Mouse (Mus musculus) cerebellum, adult 2 months (tissue): ENCODE measurements around the gene Rab14. TPM values are rescaled to one million over a fixed set of nuclear protein-coding genes. Genes with fewer than 3 reads are reported as not detected.
A peak's percentile ranks its signal among the peaks of the same experiment; 100 is the strongest.

Source experiments
- DNase-seq, 2 experiments: peaks; one replicate each; pipeline ENCODE4 v3.0.0; 2021
- H3K27ac ChIP-seq: fragments of 200-500 bp; 2 replicates; pipeline ENCODE4 v1.5.1; 2012; ENCODE audit warnings: low read length, control low read depth, inconsistent platforms; ENCODE audit not compliant: insufficient read depth
- H3K27me3 ChIP-seq: fragments of 200-500 bp; 2 replicates; pipeline ENCODE4 v1.6.1; 2012; ENCODE audit warnings: inconsistent platforms, mild to moderate bottlenecking, low read length, moderate library complexity; ENCODE audit not compliant: control insufficient read depth, insufficient read depth
- H3K4me1 ChIP-seq: fragments of 200-500 bp; 2 replicates; pipeline ENCODE4 v1.6.1; 2011; ENCODE audit warnings: low read length; ENCODE audit not compliant: control insufficient read depth, insufficient read depth
- H3K4me3 ChIP-seq: fragments of 200-500 bp; replicated peaks from 2 replicates; pipeline ENCODE3; 2011; ENCODE audit warnings: mild to moderate bottlenecking, low read depth, low read length, control low read depth; ENCODE audit not compliant: insufficient read depth
- CTCF ChIP-seq: fragments of 200-500 bp; IDR thresholded peaks from 2 replicates; pipeline ENCODE4 v1.5.1; 2011; ENCODE audit warnings: low read depth, mild to moderate bottlenecking, control low read depth, low read length, moderate library complexity, borderline replicate concordance; ENCODE audit not compliant: insufficient read depth
- POLR2A ChIP-seq: fragments of 200-500 bp; IDR thresholded peaks from 2 replicates; pipeline ENCODE4 v1.6.1; 2011; ENCODE audit warnings: low read length, control low read depth, borderline replicate concordance; ENCODE audit not compliant: insufficient read depth
- WGBS: fragments of 180-500 bp; shearing (Covaris S2); methylation state at CpG from one replicate; pipeline ENCODE4 v1.1.7; 2018; 5-methylcytosine and 5-hydroxymethylcytosine counted together
- polyA plus RNA-seq: library from polyadenylated mRNA; depleted of rRNA; stranded (reverse); fragments of >200 nt; gene quantifications from 2 replicates; pipeline ENCODE4 v1.2.3, GENCODE M21; 2012

The Rab14 gene
- polyA plus RNA-seq, 1 experiment, result 165 TPM

GRCm38 (mm10) chr2:35158358-35158757 lies 42.6 kb downstream of the Rab14 start:
- H3K4me1 ChIP-seq, result no peaks in the 10 kb centered on the region
- WGBS, result 88% methylated on average over 3 of the region's 3 CpGs
- H3K27me3 ChIP-seq, result no peaks in the 10 kb centered on the region
- no peak for DNase-seq
- no peak overlapping the region for H3K27ac ChIP-seq
- no peak overlapping the region for H3K4me3 ChIP-seq
- no peak for TF ChIP-seq CTCF
- TF ChIP-seq POLR2A, result no peak

- Histone ChIP-seq H3K4me1 (no peaks in the 10 kb centered on the region), H3K27me3 (no peaks in the 10 kb centered on the region), H3K4me3 (no peak overlapping the region), H3K27ac (no peak overlapping the region)
- 96% methylated on average over 7 of the region's 7 CpGs for WGBS
- DNase-seq, result no peak
- TF ChIP-seq POLR2A (no peak), CTCF (no peak)
Measured at GRCm38 (mm10) chr2:35157836-35158235, 43.1 kb downstream of the Rab14 start.

DNA sequence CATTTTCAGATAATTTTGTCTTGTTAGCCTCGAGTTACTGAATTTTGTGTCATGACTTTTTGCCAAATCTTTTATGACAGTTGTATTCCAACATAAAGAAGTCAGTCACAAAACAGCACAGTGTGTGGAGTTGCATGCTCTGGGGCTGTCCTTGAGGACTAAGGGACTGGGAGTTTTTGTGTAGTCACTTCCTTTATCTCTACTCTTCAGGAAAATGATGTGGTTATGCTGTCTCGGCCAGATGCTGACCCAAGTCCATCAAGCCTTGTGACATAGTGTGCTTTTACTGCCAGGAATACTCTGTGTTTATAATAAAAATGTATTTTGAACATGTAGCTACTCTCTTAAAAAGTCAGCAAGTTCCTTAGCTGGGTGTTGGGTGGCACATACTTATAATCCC lies 43.9 kb downstream of the Rab14 start:
- 81% methylated on average over 2 of the region's 2 CpGs for WGBS
- Histone ChIP-seq H3K27me3 (no peaks in the 10 kb centered on the region), H3K4me3 (no peak overlapping the region), H3K27ac (no peak overlapping the region), H3K4me1 (no peaks in the 10 kb centered on the region)
- TF ChIP-seq POLR2A (no peak), CTCF (no peak)
- DNase-seq, result no peak

- Histone ChIP-seq H3K27ac (no peak overlapping the region), H3K4me1 (no peaks in the 10 kb centered on the region), H3K4me3 (no peak overlapping the region), H3K27me3 (no peaks in the 10 kb centered on the region)
- peak in 1 of 2 experiments; percentile 12 for DNase-seq
- 58% methylated on average over 8 of the region's 8 CpGs for WGBS
- TF ChIP-seq POLR2A (no peak), CTCF (no peak)
Measured at GRCm38 (mm10) chr2:35153844-35154554, 46.9 kb downstream of the Rab14 start.

GRCm38 (mm10) chr2:35153179-35153578 lies 47.7 kb downstream of the Rab14 start:
- Histone ChIP-seq H3K27me3 (no peaks in the 10 kb centered on the region), H3K27ac (no peak overlapping the region), H3K4me3 (no peak overlapping the region), H3K4me1 (no peaks in the 10 kb centered on the region)
- no peak for TF ChIP-seq POLR2A
- no peak for TF ChIP-seq CTCF
- DNase-seq, result no peak
- 87% methylated on average over 6 of the region's 6 CpGs for WGBS

GRCm38 (mm10) chr2:35151303-35151882 lies 49.5 kb downstream of the Rab14 start:
- WGBS, result 96% methylated on average over 13 of the region's 13 CpGs
- no peak overlapping the region for H3K27ac ChIP-seq
- H3K27me3 ChIP-seq, result no peaks in the 10 kb centered on the region
- H3K4me3 ChIP-seq, result no peak overlapping the region
- no peak for TF ChIP-seq POLR2A
- TF ChIP-seq CTCF, result no peak
- H3K4me1 ChIP-seq, result no peaks in the 10 kb centered on the region
- DNase-seq, result no peak

DNA sequence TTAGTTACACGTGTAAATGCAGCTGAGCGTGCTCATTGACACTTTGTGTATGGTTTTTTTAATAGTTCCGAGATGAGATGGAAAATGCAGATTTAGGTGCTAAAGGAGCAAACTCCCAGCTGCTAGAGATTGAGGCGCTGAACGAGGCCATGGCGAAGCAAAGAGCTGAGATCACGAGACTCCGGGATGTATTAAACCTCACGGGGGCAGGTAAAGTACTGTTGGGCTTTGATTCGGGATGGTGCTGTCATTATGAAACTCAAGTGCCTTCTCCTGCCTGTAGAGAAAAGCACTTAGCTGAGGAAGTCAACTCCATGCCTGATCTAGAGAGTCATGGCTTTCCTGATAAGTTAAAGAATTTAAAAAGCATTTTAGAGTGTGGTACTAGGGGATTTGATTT lies 52.1 kb downstream of the Rab14 start:
- no peak for DNase-seq
- no peaks in the 10 kb centered on the region for H3K27me3 ChIP-seq
- no peaks in the 10 kb centered on the region for H3K4me1 ChIP-seq
- H3K4me3 ChIP-seq, result no peak overlapping the region
- no peak for TF ChIP-seq CTCF
- no peak for TF ChIP-seq POLR2A
- no peak overlapping the region for H3K27ac ChIP-seq
- WGBS, result 94% methylated on average over 10 of the region's 10 CpGs

- Histone ChIP-seq H3K27me3 (no peaks in the 10 kb centered on the region), H3K4me3 (no peak overlapping the region), H3K4me1 (no peaks in the 10 kb centered on the region), H3K27ac (no peak overlapping the region)
- DNase-seq, result no peak
- WGBS, result 85% methylated on average over 3 of the region's 3 CpGs
- TF ChIP-seq POLR2A (no peak), CTCF (no peak)
Measured at GRCm38 (mm10) chr2:35141673-35142072, 59.2 kb downstream of the Rab14 start.
